Mouse (Mus musculus): ENCODE data around the gene Epb41l5. TPM values are rescaled to one million over a fixed set of nuclear protein-coding genes. Genes with fewer than 3 reads are reported as not detected.
A peak's percentile ranks its signal among the peaks of the same experiment; 100 is the strongest.

Epb41l5 gene
- polyA plus RNA-seq, 1 experiment: 11.3 TPM

- Histone ChIP-seq H3K27ac (ENCODE audit: control insufficient read depth, insufficient read depth, low read depth, low read length) (no peak overlapping the region), H3K27me3 (ENCODE audit: control insufficient read depth, insufficient read depth, low read length) (no peaks in the 10 kb centered on the region), H3K36me3 (ENCODE audit: control insufficient read depth, insufficient read depth, low read length) (no peaks in the 10 kb centered on the region), H3K4me3 (ENCODE audit: control insufficient read depth, low read depth, low read length) (no peak overlapping the region), H3K4me1 (ENCODE audit: control insufficient read depth, insufficient read depth, low read length) (no peaks in the 10 kb centered on the region)
- TF ChIP-seq POLR2A (IDR thresholded peaks at IDR 0.05; ENCODE audit: control insufficient read depth, low read depth, low read length): no peak
- TF ChIP-seq CTCF (IDR thresholded peaks at IDR 0.05; ENCODE audit: control insufficient read depth, insufficient read depth, insufficient replicate concordance, low read depth, low read length): no peak
These were observed 114.5 kb downstream of the Epb41l5 start for GRCm38 (mm10) chr1:119534341-119534740.

GRCm38 (mm10) chr1:119533093-119533805 is 115.6 kb downstream of the Epb41l5 start:
- Histone ChIP-seq H3K36me3 (ENCODE audit: control insufficient read depth, insufficient read depth, low read length) (no peaks in the 10 kb centered on the region), H3K27me3 (ENCODE audit: control insufficient read depth, insufficient read depth, low read length) (no peaks in the 10 kb centered on the region), H3K4me1 (ENCODE audit: control insufficient read depth, insufficient read depth, low read length) (no peaks in the 10 kb centered on the region), H3K4me3 (ENCODE audit: control insufficient read depth, low read depth, low read length) (no peak overlapping the region), H3K27ac (ENCODE audit: control insufficient read depth, insufficient read depth, low read depth, low read length) (no peak overlapping the region)
- TF ChIP-seq CTCF (IDR thresholded peaks at IDR 0.05; ENCODE audit: control insufficient read depth, insufficient read depth, insufficient replicate concordance, low read depth, low read length): no peak
- TF ChIP-seq POLR2A (IDR thresholded peaks at IDR 0.05; ENCODE audit: control insufficient read depth, low read depth, low read length): no peak

- H3K27ac ChIP-seq (ENCODE audit: control insufficient read depth, insufficient read depth, low read depth, low read length): no peak overlapping the region
- no peaks in the 10 kb centered on the region for H3K27me3 ChIP-seq (ENCODE audit: control insufficient read depth, insufficient read depth, low read length)
- no peaks in the 10 kb centered on the region for H3K4me1 ChIP-seq (ENCODE audit: control insufficient read depth, insufficient read depth, low read length)
- no peaks in the 10 kb centered on the region for H3K36me3 ChIP-seq (ENCODE audit: control insufficient read depth, insufficient read depth, low read length)
- no peak for TF ChIP-seq CTCF (IDR thresholded peaks at IDR 0.05; ENCODE audit: control insufficient read depth, insufficient read depth, insufficient replicate concordance, low read depth, low read length)
- no peak for TF ChIP-seq POLR2A (IDR thresholded peaks at IDR 0.05; ENCODE audit: control insufficient read depth, low read depth, low read length)
- no peak overlapping the region for H3K4me3 ChIP-seq (ENCODE audit: control insufficient read depth, low read depth, low read length)
These were observed 116.6 kb downstream of the Epb41l5 start for GRCm38 (mm10) chr1:119532165-119532564.

- Histone ChIP-seq H3K4me1 (ENCODE audit: control insufficient read depth, insufficient read depth, low read length) (peaks cover 6% of the 10 kb centered on the region), H3K36me3 (ENCODE audit: control insufficient read depth, insufficient read depth, low read length) (no peaks in the 10 kb centered on the region), H3K4me3 (ENCODE audit: control insufficient read depth, low read depth, low read length) (no peak overlapping the region), H3K27me3 (ENCODE audit: control insufficient read depth, insufficient read depth, low read length) (no peaks in the 10 kb centered on the region), H3K27ac (ENCODE audit: control insufficient read depth, insufficient read depth, low read depth, low read length) (no peak overlapping the region)
- TF ChIP-seq CTCF (IDR thresholded peaks at IDR 0.05; ENCODE audit: control insufficient read depth, insufficient read depth, insufficient replicate concordance, low read depth, low read length) (no peak), POLR2A (IDR thresholded peaks at IDR 0.05; ENCODE audit: control insufficient read depth, low read depth, low read length) (no peak)
These were observed 117.9 kb downstream of the Epb41l5 start for GRCm38 (mm10) chr1:119530941-119531340.

- H3K4me1 ChIP-seq (ENCODE audit: control insufficient read depth, insufficient read depth, low read length): peaks cover 15% of the 10 kb centered on the region
- peak within 1 kb of the TSS; percentile 91 for H3K4me3 ChIP-seq (ENCODE audit: control insufficient read depth, low read depth, low read length)
- TF ChIP-seq POLR2A (IDR thresholded peaks at IDR 0.05; ENCODE audit: control insufficient read depth, low read depth, low read length): no peak; the same call in none of the 2 replicates
- no peak; the same call in 1 of the 2 replicates for TF ChIP-seq CTCF (IDR thresholded peaks at IDR 0.05; ENCODE audit: control insufficient read depth, insufficient read depth, insufficient replicate concordance, low read depth, low read length)
- peak within 1 kb of the TSS; percentile 90 for H3K27ac ChIP-seq (ENCODE audit: control insufficient read depth, insufficient read depth, low read depth, low read length)
- no peaks in the 10 kb centered on the region for H3K36me3 ChIP-seq (ENCODE audit: control insufficient read depth, insufficient read depth, low read length)
- no peaks in the 10 kb centered on the region for H3K27me3 ChIP-seq (ENCODE audit: control insufficient read depth, insufficient read depth, low read length)
These were observed 122.9 kb downstream of the Epb41l5 start, which contains the start of gene Tmem185b for GRCm38 (mm10) chr1:119525689-119526591. Gene Tmem185b, plus strand, starts transcription at chr1:119526160.

GRCm38 (mm10) chr1:119525004-119525444 is 123.8 kb downstream of the Epb41l5 start:
- Histone ChIP-seq H3K36me3 (ENCODE audit: control insufficient read depth, insufficient read depth, low read length) (no peaks in the 10 kb centered on the region), H3K27ac (ENCODE audit: control insufficient read depth, insufficient read depth, low read depth, low read length) (peak overlapping the region; percentile 63), H3K4me1 (ENCODE audit: control insufficient read depth, insufficient read depth, low read length) (peaks cover 15% of the 10 kb centered on the region), H3K4me3 (ENCODE audit: control insufficient read depth, low read depth, low read length) (peak overlapping the region; percentile 91), H3K27me3 (ENCODE audit: control insufficient read depth, insufficient read depth, low read length) (no peaks in the 10 kb centered on the region)
- no peak for TF ChIP-seq CTCF (IDR thresholded peaks at IDR 0.05; ENCODE audit: control insufficient read depth, insufficient read depth, insufficient replicate concordance, low read depth, low read length)
- TF ChIP-seq POLR2A (IDR thresholded peaks at IDR 0.05; ENCODE audit: control insufficient read depth, low read depth, low read length): no peak

- no peak for TF ChIP-seq POLR2A (IDR thresholded peaks at IDR 0.05; ENCODE audit: control insufficient read depth, low read depth, low read length)
- no peak for TF ChIP-seq CTCF (IDR thresholded peaks at IDR 0.05; ENCODE audit: control insufficient read depth, insufficient read depth, insufficient replicate concordance, low read depth, low read length)
- H3K4me1 ChIP-seq (ENCODE audit: control insufficient read depth, insufficient read depth, low read length): peaks cover 15% of the 10 kb centered on the region
- no peaks in the 10 kb centered on the region for H3K27me3 ChIP-seq (ENCODE audit: control insufficient read depth, insufficient read depth, low read length)
These were observed 125.0 kb downstream of the Epb41l5 start for GRCm38 (mm10) chr1:119523826-119524225.

More at GRCm38 (mm10) chr1:119523826-119524225, 125.0 kb downstream of the Epb41l5 start:
- H3K4me3 ChIP-seq (ENCODE audit: control insufficient read depth, low read depth, low read length): peak overlapping the region; percentile 42
- H3K27ac ChIP-seq (ENCODE audit: control insufficient read depth, insufficient read depth, low read depth, low read length): peak overlapping the region; percentile 40
- no peaks in the 10 kb centered on the region for H3K36me3 ChIP-seq (ENCODE audit: control insufficient read depth, insufficient read depth, low read length)
